Mouse (Mus musculus) limb, embryonic 15.5 days (tissue): ENCODE results near the gene Bcl2l14. TPM values are rescaled to one million over a fixed set of nuclear protein-coding genes. Genes with fewer than 3 reads are reported as not detected.

Source experiments
- ATAC-seq: fragments of 200-750 bp; cut with Nextera tagmentation; 2 replicates; pipeline ENCODE4 v1.8.0; 2017; ENCODE audit warnings: low read depth, moderate TSS enrichment; ENCODE audit not compliant: insufficient number of reproducible peaks, low FRiP score, low TSS enrichment
- H3K27ac ChIP-seq: fragments of 300-500 bp; sonication (generic); 2 replicates; pipeline ENCODE4 v1.5.1; 2015; ENCODE audit warnings: moderate library complexity, mild to moderate bottlenecking, inconsistent platforms
- H3K27me3 ChIP-seq: fragments of 300-500 bp; sonication (generic); 2 replicates; pipeline ENCODE4 v1.6.1; 2015; ENCODE audit warnings: inconsistent platforms
- H3K36me3 ChIP-seq: fragments of 300-500 bp; sonication (generic); 2 replicates; pipeline ENCODE4 v1.6.1; 2015; ENCODE audit warnings: inconsistent platforms
- H3K4me1 ChIP-seq: fragments of 300-500 bp; sonication (generic); 2 replicates; pipeline ENCODE4 v1.6.1; 2015; ENCODE audit warnings: inconsistent platforms
- H3K4me2 ChIP-seq: fragments of 300-500 bp; sonication (generic); 2 replicates; pipeline ENCODE4 v1.6.1; 2015; ENCODE audit warnings: mild to moderate bottlenecking, inconsistent platforms
- H3K4me3 ChIP-seq: fragments of 300-500 bp; sonication (generic); 2 replicates; pipeline ENCODE4 v1.5.1; 2015; ENCODE audit warnings: mild to moderate bottlenecking, inconsistent platforms
- H3K9ac ChIP-seq: fragments of 300-500 bp; sonication (generic); 2 replicates; pipeline ENCODE4 v1.6.1; 2015; ENCODE audit warnings: inconsistent platforms
- H3K9me3 ChIP-seq: fragments of 300-500 bp; sonication (generic); 2 replicates; pipeline ENCODE4 v1.6.1; 2016; ENCODE audit warnings: inconsistent platforms
- WGBS: fragments of 180-500 bp; shearing (Covaris S2); methylation state at CpG from one replicate; pipeline ENCODE4 v1.1.7; 2015; 5-methylcytosine and 5-hydroxymethylcytosine counted together
- polyA plus RNA-seq: library from polyadenylated mRNA; unstranded; fragments of >200 nt; fragmentation: Nextera tagmentation; extraction: Ambion mirVana; gene quantifications from 2 replicates; pipeline ENCODE4 v1.2.1, GENCODE M21; 2015

Bcl2l14 gene
- polyA plus RNA-seq, 1 experiment from 2014 or later, result 1.3 TPM

DNA sequence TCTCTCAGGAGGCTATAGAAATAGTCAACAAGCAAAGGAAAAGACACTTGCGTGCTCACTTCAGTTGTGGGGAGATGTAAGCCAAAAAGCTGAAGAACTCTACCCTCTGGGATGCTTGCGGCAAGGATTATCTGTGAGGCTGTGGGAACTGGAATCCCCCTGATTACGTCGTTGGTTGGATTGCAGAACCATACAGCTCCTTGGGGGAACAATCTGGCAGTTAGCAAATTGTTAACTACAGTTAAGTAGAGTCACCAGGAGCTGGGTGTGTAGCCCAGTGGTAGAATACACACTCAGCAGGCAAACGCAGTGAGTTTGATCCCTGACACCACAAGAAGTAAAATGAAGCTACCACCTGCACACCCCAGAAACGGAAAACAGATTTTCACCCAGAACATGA is 37.9 kb downstream of the Bcl2l14 start:
- ATAC-seq, result no peak
- 59% methylated on average over 6 of the region's 6 CpGs for WGBS
- Histone ChIP-seq H3K4me3 (no peak overlapping the region), H3K9ac (no peak overlapping the region), H3K36me3 (no peaks in the 10 kb centered on the region), H3K9me3 (no peaks in the 10 kb centered on the region), H3K27ac (no peak overlapping the region), H3K27me3 (no peaks in the 10 kb centered on the region), H3K4me2 (no peak overlapping the region), H3K4me1 (peaks cover 33% of the 10 kb centered on the region)

- Histone ChIP-seq H3K9ac (no peak overlapping the region), H3K9me3 (no peaks in the 10 kb centered on the region), H3K4me3 (no peak overlapping the region), H3K4me2 (no peak overlapping the region), H3K36me3 (no peaks in the 10 kb centered on the region), H3K27me3 (no peaks in the 10 kb centered on the region), H3K4me1 (peaks cover 33% of the 10 kb centered on the region), H3K27ac (no peak overlapping the region)
- WGBS, result 55% methylated on average over 9 of the region's 9 CpGs
- no peak for ATAC-seq
Measured at GRCm38 (mm10) chr6:134434866-134435390, 38.8 kb downstream of the Bcl2l14 start.

DNA sequence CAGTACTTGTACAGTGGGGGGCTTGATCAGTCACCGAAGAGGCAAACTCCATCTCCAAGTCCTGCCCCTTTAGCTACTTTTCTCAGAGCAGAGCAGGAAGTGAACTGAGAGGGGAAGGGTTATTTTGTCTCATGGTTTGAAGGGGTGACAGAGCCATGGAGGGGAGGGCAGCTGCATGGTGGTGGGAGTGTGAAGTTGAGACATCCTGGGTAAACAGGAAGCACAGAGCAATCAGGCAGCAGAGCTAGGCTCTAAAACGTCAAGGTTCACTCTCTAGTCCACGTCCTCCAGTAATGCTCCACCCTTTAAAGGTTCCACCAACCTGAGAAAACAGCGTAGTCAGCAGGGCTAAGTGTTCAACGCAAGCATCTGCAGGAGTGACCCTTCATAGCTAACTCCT is 40.8 kb downstream of the Bcl2l14 start:
- H3K36me3 ChIP-seq, result no peaks in the 10 kb centered on the region
- no peaks in the 10 kb centered on the region for H3K27me3 ChIP-seq
- H3K27ac ChIP-seq, result no peak overlapping the region
- 67% methylated on average over 5 of the region's 5 CpGs for WGBS
- no peaks in the 10 kb centered on the region for H3K9me3 ChIP-seq
- peaks cover 29% of the 10 kb centered on the region for H3K4me1 ChIP-seq
- no peak overlapping the region for H3K4me3 ChIP-seq
- ATAC-seq, result no peak
- H3K4me2 ChIP-seq, result no peak overlapping the region
- H3K9ac ChIP-seq, result no peak overlapping the region

GRCm38 (mm10) chr6:134439401-134440021 is 43.4 kb downstream of the Bcl2l14 start:
- Histone ChIP-seq H3K27me3 (no peaks in the 10 kb centered on the region), H3K36me3 (0 out of 2 replicates have a peak, but pooled peaks cover 2% of the 10 kb centered on the region), H3K4me2 (peak overlapping the region; percentile 43), H3K27ac (peak overlapping the region; percentile 85), H3K9ac (no peak overlapping the region), H3K4me3 (peak overlapping the region; percentile 20), H3K9me3 (no peaks in the 10 kb centered on the region), H3K4me1 (peaks cover 22% of the 10 kb centered on the region)
- peak; percentile 77 for ATAC-seq
- WGBS, result 15% methylated on average over 23 of the region's 23 CpGs

GRCm38 (mm10) chr6:134440023-134440422 is 43.9 kb downstream of the Bcl2l14 start:
- Histone ChIP-seq H3K27me3 (no peaks in the 10 kb centered on the region), H3K9ac (no peak overlapping the region), H3K4me2 (peak overlapping the region; percentile 43), H3K4me3 (peak overlapping the region; percentile 20), H3K36me3 (peaks cover 7% of the 10 kb centered on the region; the same call in 1 of the 2 replicates), H3K27ac (peak overlapping the region; percentile 85), H3K4me1 (peaks cover 19% of the 10 kb centered on the region), H3K9me3 (no peaks in the 10 kb centered on the region)
- peak; percentile 49; the same call in 1 of the 2 replicates for ATAC-seq
- 17% methylated on average over 10 of the region's 10 CpGs for WGBS

DNA sequence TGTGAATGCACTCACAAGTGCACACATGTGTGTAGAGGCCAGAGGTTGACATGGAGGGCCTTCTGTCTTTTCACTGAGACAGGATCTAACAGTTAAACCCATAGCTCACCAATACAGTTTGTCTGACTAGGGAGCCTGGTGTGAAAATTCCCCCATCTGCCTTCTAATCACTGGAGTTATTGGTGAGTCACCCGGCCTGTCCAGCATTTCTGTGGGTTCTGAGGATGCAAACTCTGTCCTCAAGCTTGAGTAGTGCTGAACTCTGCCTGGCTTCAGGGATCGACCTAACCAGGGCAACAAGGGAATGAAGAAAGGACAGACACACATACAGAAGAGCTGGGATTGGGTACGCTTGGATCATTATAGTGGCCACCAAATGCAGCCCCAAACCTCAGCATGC is 45.6 kb downstream of the Bcl2l14 start:
- ATAC-seq, result no peak
- Histone ChIP-seq H3K4me1 (peaks cover 19% of the 10 kb centered on the region), H3K27me3 (no peaks in the 10 kb centered on the region), H3K9ac (no peak overlapping the region), H3K4me2 (no peak overlapping the region), H3K4me3 (no peak overlapping the region), H3K9me3 (no peaks in the 10 kb centered on the region), H3K27ac (no peak overlapping the region), H3K36me3 (peaks cover 17% of the 10 kb centered on the region; the same call in 1 of the 2 replicates)
- 92% methylated on average over 3 of the region's 3 CpGs for WGBS

GRCm38 (mm10) chr6:134442219-134442618 is 46.1 kb downstream of the Bcl2l14 start:
- Histone ChIP-seq H3K9me3 (no peaks in the 10 kb centered on the region), H3K4me3 (no peak overlapping the region), H3K27me3 (no peaks in the 10 kb centered on the region), H3K9ac (no peak overlapping the region), H3K4me2 (no peak overlapping the region), H3K36me3 (peaks cover 17% of the 10 kb centered on the region; the same call in 1 of the 2 replicates), H3K4me1 (peaks cover 19% of the 10 kb centered on the region), H3K27ac (no peak overlapping the region)
- ATAC-seq, result no peak
- WGBS, result 82% methylated on average over 5 of the region's 5 CpGs

DNA sequence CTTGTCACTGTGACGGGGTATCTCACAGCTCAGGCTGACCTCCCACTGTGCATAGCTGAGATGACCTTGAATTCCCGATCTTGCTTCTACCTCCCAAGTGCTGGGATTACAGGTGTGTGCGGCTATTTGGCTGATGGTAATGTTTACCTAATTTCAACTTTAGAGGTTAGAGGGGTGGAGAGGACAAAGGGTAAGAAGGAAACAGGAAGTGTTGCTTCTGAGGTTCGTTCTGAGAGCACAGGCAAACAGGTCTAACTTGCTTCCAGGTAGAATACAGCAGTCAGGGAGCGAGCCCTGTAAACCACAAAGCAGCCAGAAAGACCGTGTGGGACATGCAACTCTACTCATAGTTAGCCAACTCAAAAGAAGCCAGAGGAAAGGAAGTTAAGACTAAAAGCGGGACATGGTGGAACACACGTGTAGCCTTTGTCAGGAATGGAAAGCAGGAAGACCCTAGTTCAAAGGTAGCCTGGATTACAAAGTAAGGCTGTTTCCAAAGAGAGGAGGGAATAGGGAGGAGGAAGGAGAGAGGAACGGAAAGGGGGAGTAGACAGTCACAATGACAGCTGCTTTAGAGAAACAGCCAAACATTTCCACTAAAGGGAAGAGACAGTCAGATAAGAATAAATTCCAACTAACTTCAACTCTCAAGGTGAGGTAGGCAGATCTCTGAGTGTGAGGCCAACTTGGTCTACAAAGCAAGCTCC is 47.2 kb downstream of the Bcl2l14 start:
- H3K27ac ChIP-seq, result no peak overlapping the region
- H3K4me2 ChIP-seq, result no peak overlapping the region
- H3K4me1 ChIP-seq, result peaks cover 17% of the 10 kb centered on the region
- no peaks in the 10 kb centered on the region for H3K9me3 ChIP-seq
- peaks cover 17% of the 10 kb centered on the region; the same call in 1 of the 2 replicates for H3K36me3 ChIP-seq
- H3K9ac ChIP-seq, result no peak overlapping the region
- no peaks in the 10 kb centered on the region for H3K27me3 ChIP-seq
- H3K4me3 ChIP-seq, result no peak overlapping the region
- 72% methylated on average over 9 of the region's 9 CpGs for WGBS
- no peak for ATAC-seq

DNA sequence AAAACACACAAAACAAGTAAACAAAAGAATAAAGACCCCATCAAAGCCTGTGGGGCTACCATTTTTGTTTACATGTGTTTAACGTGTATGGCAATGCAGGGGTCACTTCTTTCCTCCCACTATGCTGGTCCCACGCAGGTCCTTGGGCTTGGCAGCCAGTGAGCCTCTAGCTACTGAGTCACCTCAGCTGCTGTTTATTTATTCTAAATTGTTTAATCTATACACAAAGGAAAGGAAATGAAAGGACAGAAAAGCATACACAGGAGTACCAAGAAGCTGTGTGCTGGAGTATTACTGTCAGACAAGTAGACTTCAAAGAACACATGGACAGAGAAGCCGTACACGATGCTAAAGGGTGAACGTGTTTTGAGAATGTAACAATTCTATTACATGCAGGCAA is 47.8 kb downstream of the Bcl2l14 start:
- ATAC-seq, result no peak
- peaks cover 13% of the 10 kb centered on the region for H3K4me1 ChIP-seq
- H3K36me3 ChIP-seq, result peaks cover 17% of the 10 kb centered on the region; the same call in 1 of the 2 replicates
- no peak overlapping the region for H3K4me3 ChIP-seq
- no peak overlapping the region for H3K27ac ChIP-seq
- no peak overlapping the region for H3K4me2 ChIP-seq
- 72% methylated on average over 5 of the region's 5 CpGs for WGBS
- H3K9me3 ChIP-seq, result no peaks in the 10 kb centered on the region
- no peak overlapping the region for H3K9ac ChIP-seq
- H3K27me3 ChIP-seq, result no peaks in the 10 kb centered on the region

- peaks cover 44% of the 10 kb centered on the region for H3K36me3 ChIP-seq
- H3K9me3 ChIP-seq, result no peaks in the 10 kb centered on the region
- WGBS, result 90% methylated on average over 12 of the region's 12 CpGs
- H3K27ac ChIP-seq, result no peak overlapping the region
- peaks cover 12% of the 10 kb centered on the region for H3K4me1 ChIP-seq
- no peak overlapping the region for H3K9ac ChIP-seq
- no peak for ATAC-seq
- no peak overlapping the region for H3K4me2 ChIP-seq
- H3K4me3 ChIP-seq, result no peak overlapping the region
- no peaks in the 10 kb centered on the region for H3K27me3 ChIP-seq
Measured at GRCm38 (mm10) chr6:134448451-134448850, 52.3 kb downstream of the Bcl2l14 start.

DNA sequence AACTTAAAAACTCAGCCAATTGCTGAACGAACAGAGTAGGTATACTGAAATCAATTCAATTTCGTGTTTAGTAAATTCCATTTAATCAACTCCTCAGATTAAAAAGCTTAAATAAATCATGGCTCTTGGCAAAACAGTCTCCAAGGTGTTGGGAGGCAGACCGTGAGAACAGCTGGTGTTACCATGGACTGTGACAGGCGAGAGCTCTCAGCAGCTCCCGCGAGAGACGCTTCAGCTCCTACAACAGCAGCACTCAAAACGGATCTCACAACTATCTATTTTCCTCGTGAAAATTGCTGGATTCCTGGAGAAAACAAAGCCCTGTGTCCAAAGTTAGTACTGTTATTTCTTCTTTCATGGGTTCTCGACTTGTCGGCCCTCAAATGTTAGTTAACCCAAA is 53.8 kb downstream of the Bcl2l14 start:
- WGBS, result 49% methylated on average over 11 of the region's 11 CpGs
- ATAC-seq, result no peak
- H3K9ac ChIP-seq, result no peak overlapping the region
- H3K4me2 ChIP-seq, result no peak overlapping the region
- H3K36me3 ChIP-seq, result peaks cover 53% of the 10 kb centered on the region
- peak overlapping the region; percentile 68 for H3K27ac ChIP-seq
- no peak overlapping the region for H3K4me3 ChIP-seq
- peaks cover 12% of the 10 kb centered on the region for H3K4me1 ChIP-seq
- no peaks in the 10 kb centered on the region for H3K27me3 ChIP-seq
- H3K9me3 ChIP-seq, result no peaks in the 10 kb centered on the region

DNA sequence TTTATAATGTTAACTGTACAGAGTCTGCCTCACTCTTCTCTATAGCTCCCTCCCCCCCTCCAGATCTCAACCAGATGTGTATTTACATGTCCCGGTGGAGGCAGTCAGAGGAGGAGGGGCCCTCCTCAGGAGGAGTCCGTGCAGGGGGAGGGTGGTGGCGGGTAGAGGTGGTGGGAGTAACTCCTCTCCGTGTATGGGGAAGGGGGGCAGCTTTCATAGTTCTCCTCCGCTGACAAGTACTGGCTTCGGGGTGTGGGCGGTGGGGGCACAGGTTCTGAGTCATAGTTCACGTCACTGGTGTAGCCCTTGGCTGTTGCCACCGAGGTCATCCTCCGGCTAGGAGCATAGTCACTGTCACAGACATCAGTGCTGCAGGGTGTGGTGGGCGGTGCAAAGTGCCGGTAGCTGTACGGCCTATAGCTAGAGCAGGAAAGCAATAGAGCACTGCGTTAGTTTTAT is 54.6 kb downstream of the Bcl2l14 start:
- H3K4me3 ChIP-seq, result no peak overlapping the region
- H3K4me2 ChIP-seq, result no peak overlapping the region
- no peak overlapping the region for H3K9ac ChIP-seq
- 20% methylated on average over 14 of the region's 14 CpGs for WGBS
- H3K27me3 ChIP-seq, result no peaks in the 10 kb centered on the region
- H3K4me1 ChIP-seq, result peaks cover 12% of the 10 kb centered on the region
- peak; percentile 90 for ATAC-seq
- H3K36me3 ChIP-seq, result peaks cover 55% of the 10 kb centered on the region
- H3K27ac ChIP-seq, result peak overlapping the region; percentile 63
- H3K9me3 ChIP-seq, result no peaks in the 10 kb centered on the region
